Mouse (Mus musculus): ENCODE measurements at regions not wholly inside any gene's neighbourhood (a gene's known extent, or its start where the extent isn't known, plus 50 kb on each side); places are given as distances from the start of the nearest gene placed in this dataset.

- Histone ChIP-seq H3K4me2 (replicated peaks; ENCODE audit: low read depth, low read length) (no peak overlapping the region), H3K9me3 (ENCODE audit: control insufficient read depth, low read depth, low read length) (no peaks in the 10 kb centered on the region), H3K4me3 (ENCODE audit: low read depth, low read length) (no peak overlapping the region), H3K9ac (replicated peaks; ENCODE audit: low read depth, low read length) (no peak overlapping the region), H3K27me3 (ENCODE audit: control insufficient read depth, insufficient read depth, low read length) (no peaks in the 10 kb centered on the region), H3K36me3 (ENCODE audit: control insufficient read depth, insufficient read depth, low read length) (no peaks in the 10 kb centered on the region), H3K4me1 (ENCODE audit: control insufficient read depth, insufficient read depth, low read length) (no peaks in the 10 kb centered on the region), H3K27ac (ENCODE audit: low read length) (no peak overlapping the region)
- WGBS: 64% methylated on average over 13 of the region's 13 CpGs
- ATAC-seq (ENCODE audit: insufficient number of reproducible peaks, insufficient read depth, low FRiP score, low read depth): no peak
Measured at GRCm38 (mm10) chr6:97741427-97741826, 65.4 kb upstream of the Mitf start.

DNA sequence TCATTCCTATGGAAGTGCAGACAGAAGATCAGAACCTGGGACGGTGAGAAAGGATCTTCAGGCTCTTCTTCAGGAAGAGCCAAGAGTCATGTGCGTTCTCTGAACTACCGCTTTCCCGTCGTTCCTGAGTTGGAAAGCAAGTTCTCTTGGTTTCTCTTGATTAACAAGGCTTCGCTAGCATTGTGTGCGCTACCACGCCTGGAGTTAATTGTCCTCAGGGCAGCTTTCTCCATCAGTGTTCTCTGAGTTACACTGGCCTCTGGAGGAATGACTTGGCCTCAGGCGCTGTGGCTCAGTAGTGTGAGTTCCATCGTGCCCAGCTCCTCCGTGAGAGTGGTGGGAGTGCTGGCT lies 66.0 kb upstream of the Mitf start:
- Histone ChIP-seq H3K27ac (ENCODE audit: low read length) (no peak overlapping the region), H3K9ac (replicated peaks; ENCODE audit: low read depth, low read length) (no peak overlapping the region), H3K4me3 (ENCODE audit: low read depth, low read length) (no peak overlapping the region), H3K9me3 (ENCODE audit: control insufficient read depth, low read depth, low read length) (no peaks in the 10 kb centered on the region), H3K36me3 (ENCODE audit: control insufficient read depth, insufficient read depth, low read length) (no peaks in the 10 kb centered on the region), H3K4me2 (replicated peaks; ENCODE audit: low read depth, low read length) (no peak overlapping the region), H3K27me3 (ENCODE audit: control insufficient read depth, insufficient read depth, low read length) (no peaks in the 10 kb centered on the region), H3K4me1 (ENCODE audit: control insufficient read depth, insufficient read depth, low read length) (no peaks in the 10 kb centered on the region)
- WGBS: 70% methylated on average over 11 of the region's 11 CpGs
- no peak for ATAC-seq (ENCODE audit: insufficient number of reproducible peaks, insufficient read depth, low FRiP score, low read depth)

- H3K4me1 ChIP-seq (ENCODE audit: control insufficient read depth, insufficient read depth, low read length): no peaks in the 10 kb centered on the region
- no peak overlapping the region for H3K9ac ChIP-seq (replicated peaks; ENCODE audit: low read depth, low read length)
- H3K4me2 ChIP-seq (replicated peaks; ENCODE audit: low read depth, low read length): 0 out of 2 replicates have a peak overlapping the region, but pooled peaks have one; percentile 6
- no peak overlapping the region for H3K4me3 ChIP-seq (ENCODE audit: low read depth, low read length)
- no peaks in the 10 kb centered on the region for H3K9me3 ChIP-seq (ENCODE audit: control insufficient read depth, low read depth, low read length)
- no peak overlapping the region for H3K27ac ChIP-seq (ENCODE audit: low read length)
- 29% methylated on average over 13 of the region's 13 CpGs for WGBS
- no peaks in the 10 kb centered on the region for H3K27me3 ChIP-seq (ENCODE audit: control insufficient read depth, insufficient read depth, low read length)
- H3K36me3 ChIP-seq (ENCODE audit: control insufficient read depth, insufficient read depth, low read length): no peaks in the 10 kb centered on the region
- no peak for ATAC-seq (ENCODE audit: insufficient number of reproducible peaks, insufficient read depth, low FRiP score, low read depth)
Measured at GRCm38 (mm10) chr6:97740107-97740850, 66.6 kb upstream of the Mitf start.

DNA sequence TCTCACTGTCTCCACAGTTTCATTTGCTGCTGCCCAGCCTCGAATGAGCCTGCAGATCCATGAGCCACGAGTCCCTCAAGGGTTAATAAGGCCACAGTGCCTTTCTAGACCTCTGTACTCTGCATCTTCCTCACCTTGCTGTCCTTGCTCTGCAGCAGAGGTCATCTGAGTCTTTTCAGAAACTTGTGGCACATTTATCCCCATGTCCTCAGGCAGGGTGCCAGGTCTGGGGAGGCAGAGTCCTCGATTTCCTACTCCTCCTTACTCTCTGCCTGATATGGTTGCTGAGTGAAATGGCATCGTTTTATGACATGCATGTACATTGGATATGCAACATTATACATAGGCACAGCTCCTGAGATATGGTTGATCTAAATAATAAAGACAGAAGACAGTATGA lies 68.0 kb upstream of the Mitf start:
- no peak for ATAC-seq (ENCODE audit: insufficient number of reproducible peaks, insufficient read depth, low FRiP score, low read depth)
- Histone ChIP-seq H3K9ac (replicated peaks; ENCODE audit: low read depth, low read length) (no peak overlapping the region), H3K27me3 (ENCODE audit: control insufficient read depth, insufficient read depth, low read length) (no peaks in the 10 kb centered on the region), H3K4me3 (ENCODE audit: low read depth, low read length) (no peak overlapping the region), H3K27ac (ENCODE audit: low read length) (no peak overlapping the region), H3K4me2 (replicated peaks; ENCODE audit: low read depth, low read length) (no peak overlapping the region), H3K9me3 (ENCODE audit: control insufficient read depth, low read depth, low read length) (no peaks in the 10 kb centered on the region), H3K36me3 (ENCODE audit: control insufficient read depth, insufficient read depth, low read length) (no peaks in the 10 kb centered on the region), H3K4me1 (ENCODE audit: control insufficient read depth, insufficient read depth, low read length) (no peaks in the 10 kb centered on the region)
- WGBS: 62% methylated on average over 4 of the region's 4 CpGs

DNA sequence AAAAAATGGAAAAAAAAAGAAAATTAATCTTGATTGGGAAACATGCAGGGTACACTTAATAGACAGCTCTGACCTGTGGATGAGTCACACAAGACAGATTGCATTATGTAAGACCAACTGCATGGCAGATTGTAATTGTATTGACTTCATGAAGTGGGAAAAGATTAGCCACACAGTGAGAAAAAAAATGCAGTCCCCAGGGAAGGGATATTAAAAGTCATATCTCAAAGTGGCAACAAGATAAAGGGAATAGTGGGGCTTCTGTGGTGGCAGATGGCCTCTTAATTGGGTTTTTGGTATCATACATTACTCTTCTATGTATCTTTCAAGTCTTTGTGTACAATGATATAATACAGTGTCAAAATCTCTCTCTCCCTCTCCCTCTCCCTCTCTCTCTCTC lies 76.0 kb upstream of the Mitf start:
- Histone ChIP-seq H3K36me3 (ENCODE audit: control insufficient read depth, insufficient read depth, low read length) (no peaks in the 10 kb centered on the region), H3K4me2 (replicated peaks; ENCODE audit: low read depth, low read length) (no peak overlapping the region), H3K9me3 (ENCODE audit: control insufficient read depth, low read depth, low read length) (no peaks in the 10 kb centered on the region), H3K27ac (ENCODE audit: low read length) (no peak overlapping the region), H3K4me3 (ENCODE audit: low read depth, low read length) (no peak overlapping the region), H3K4me1 (ENCODE audit: control insufficient read depth, insufficient read depth, low read length) (no peaks in the 10 kb centered on the region), H3K9ac (replicated peaks; ENCODE audit: low read depth, low read length) (no peak overlapping the region), H3K27me3 (ENCODE audit: control insufficient read depth, insufficient read depth, low read length) (no peaks in the 10 kb centered on the region)
- ATAC-seq (ENCODE audit: insufficient number of reproducible peaks, insufficient read depth, low FRiP score, low read depth): no peak

GRCm38 (mm10) chr6:97718184-97718910 lies 88.5 kb upstream of the Mitf start:
- Histone ChIP-seq H3K27me3 (ENCODE audit: control insufficient read depth, insufficient read depth, low read length) (no peaks in the 10 kb centered on the region), H3K4me3 (ENCODE audit: low read depth, low read length) (no peak overlapping the region), H3K9ac (replicated peaks; ENCODE audit: low read depth, low read length) (no peak overlapping the region), H3K36me3 (ENCODE audit: control insufficient read depth, insufficient read depth, low read length) (no peaks in the 10 kb centered on the region), H3K4me1 (ENCODE audit: control insufficient read depth, insufficient read depth, low read length) (no peaks in the 10 kb centered on the region), H3K27ac (ENCODE audit: low read length) (no peak overlapping the region), H3K9me3 (ENCODE audit: control insufficient read depth, low read depth, low read length) (no peaks in the 10 kb centered on the region), H3K4me2 (replicated peaks; ENCODE audit: low read depth, low read length) (no peak overlapping the region)
- WGBS: 46% methylated on average over 6 of the region's 6 CpGs
- ATAC-seq (ENCODE audit: insufficient number of reproducible peaks, insufficient read depth, low FRiP score, low read depth): no peak

GRCm38 (mm10) chr6:97707401-97707800 lies 90.1 kb upstream of the Frmd4b start:
- H3K4me1 ChIP-seq (ENCODE audit: control insufficient read depth, insufficient read depth, low read length): no peaks in the 10 kb centered on the region
- 82% methylated on average over 2 of the region's 2 CpGs for WGBS

DNA sequence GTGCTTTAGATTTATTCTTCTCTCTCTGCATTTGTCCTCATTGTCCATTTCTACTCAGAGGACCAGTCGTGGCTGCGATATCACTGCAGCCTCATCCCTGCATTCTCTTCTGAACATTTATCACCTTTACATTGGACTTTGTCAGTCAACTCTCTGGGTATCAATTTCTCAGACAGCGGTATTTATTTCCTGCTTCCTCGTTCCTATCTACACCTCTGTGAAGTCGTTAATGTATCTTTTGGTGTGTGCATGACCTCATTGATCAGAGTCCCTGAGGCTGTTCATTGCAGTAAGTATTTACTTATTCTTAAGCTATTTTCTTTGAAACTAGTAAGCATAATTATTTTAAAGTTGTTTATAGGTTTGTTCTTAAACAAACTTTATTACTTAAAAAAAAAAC lies 87.0 kb upstream of the Frmd4b start:
- Histone ChIP-seq H3K4me1 (ENCODE audit: control insufficient read depth, insufficient read depth, low read length) (no peaks in the 10 kb centered on the region), H3K4me2 (replicated peaks; ENCODE audit: low read depth, low read length) (no peak overlapping the region), H3K9ac (replicated peaks; ENCODE audit: low read depth, low read length) (no peak overlapping the region), H3K4me3 (ENCODE audit: low read depth, low read length) (no peak overlapping the region), H3K27me3 (ENCODE audit: control insufficient read depth, insufficient read depth, low read length) (no peaks in the 10 kb centered on the region), H3K36me3 (ENCODE audit: control insufficient read depth, insufficient read depth, low read length) (no peaks in the 10 kb centered on the region), H3K27ac (ENCODE audit: low read length) (no peak overlapping the region), H3K9me3 (ENCODE audit: control insufficient read depth, low read depth, low read length) (no peaks in the 10 kb centered on the region)
- 54% methylated on average over 5 of the region's 5 CpGs for WGBS
- no peak for ATAC-seq (ENCODE audit: insufficient number of reproducible peaks, insufficient read depth, low FRiP score, low read depth)

More at GRCm38 (mm10) chr6:97707401-97707800, 90.1 kb upstream of the Frmd4b start:
- Histone ChIP-seq H3K4me2 (replicated peaks; ENCODE audit: low read depth, low read length) (no peak overlapping the region), H3K27ac (ENCODE audit: low read length) (no peak overlapping the region), H3K9ac (replicated peaks; ENCODE audit: low read depth, low read length) (no peak overlapping the region), H3K27me3 (ENCODE audit: control insufficient read depth, insufficient read depth, low read length) (no peaks in the 10 kb centered on the region), H3K4me3 (ENCODE audit: low read depth, low read length) (no peak overlapping the region), H3K9me3 (ENCODE audit: control insufficient read depth, low read depth, low read length) (no peaks in the 10 kb centered on the region), H3K36me3 (ENCODE audit: control insufficient read depth, insufficient read depth, low read length) (no peaks in the 10 kb centered on the region)
- ATAC-seq (ENCODE audit: insufficient number of reproducible peaks, insufficient read depth, low FRiP score, low read depth): no peak

DNA sequence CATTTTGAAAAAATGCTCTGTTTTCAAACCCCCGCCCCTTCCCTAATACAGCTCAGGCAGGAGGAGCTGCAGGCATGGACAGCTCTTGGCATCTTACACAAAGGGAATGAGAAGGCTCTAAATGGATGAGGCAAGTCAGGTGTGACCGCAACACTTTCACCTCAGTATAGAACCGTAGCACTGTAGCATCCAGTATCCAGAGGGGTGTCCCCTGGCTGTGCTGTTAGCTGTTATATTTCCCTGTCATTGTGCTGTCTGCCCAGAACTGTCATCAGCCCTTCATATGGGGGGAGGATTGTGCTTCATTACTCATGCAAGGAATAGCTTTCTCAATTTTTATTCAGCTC lies 82.4 kb upstream of the Frmd4b start:
- H3K27me3 ChIP-seq (ENCODE audit: control insufficient read depth, insufficient read depth, low read length): no peaks in the 10 kb centered on the region
- ATAC-seq (ENCODE audit: insufficient number of reproducible peaks, insufficient read depth, low FRiP score, low read depth): no peak
- no peak overlapping the region for H3K4me3 ChIP-seq (ENCODE audit: low read depth, low read length)
- H3K4me2 ChIP-seq (replicated peaks; ENCODE audit: low read depth, low read length): no peak overlapping the region
- H3K27ac ChIP-seq (ENCODE audit: low read length): no peak overlapping the region
- H3K9ac ChIP-seq (replicated peaks; ENCODE audit: low read depth, low read length): no peak overlapping the region
- no peaks in the 10 kb centered on the region for H3K36me3 ChIP-seq (ENCODE audit: control insufficient read depth, insufficient read depth, low read length)
- no peaks in the 10 kb centered on the region for H3K9me3 ChIP-seq (ENCODE audit: control insufficient read depth, low read depth, low read length)
- no peaks in the 10 kb centered on the region for H3K4me1 ChIP-seq (ENCODE audit: control insufficient read depth, insufficient read depth, low read length)
- WGBS: 77% methylated on average over 3 of the region's 3 CpGs
